In genomic region chr15:28746603-28747002, GRCm38 (mm10) we compare ENCODE assay signal across 24 mouse cellular contexts.
DNase-seq lines count a peak whose midpoint lies in the region; ATAC-seq and TF ChIP-seq lines count a peak whose summit lies in the region.
"Had no signal": no experiment of that assay in that cellular context is flagged by ENCODE, and none has a peak within 500 bp of the region (broad histone marks: within the 10 kb centered on the region; RNA-seq: fewer than 3 reads in every experiment).

No protein-coding gene starts in this region.

- no peaks in the 10 kb centered on the region for H3K79me2 ChIP-seq in MEL (ENCODE audit: control insufficient read depth, insufficient read depth, low read length, poor library complexity)

- TF ChIP-seq EP300 in MEL (IDR thresholded peaks at IDR 0.05; ENCODE audit: low read depth in 1 of 2, low read length in 2 of 2), result peak in 1 of 2 experiments; percentile 48; a peak in 1 of 4 replicates

- no peak for DNase-seq in forebrain, embryonic 11.5 days (ENCODE audit: low spot score)
- DNase-seq in neural tube, embryonic 11.5 days (ENCODE audit: low spot score), result no peak
- DNase-seq in MEL (ENCODE audit: low read depth, low spot score), result peak; percentile 16
- DNase-seq in embryo, embryonic 10 days (ENCODE audit: low spot score), result no peak
- DNase-seq: adrenal gland, adult 2 months; adrenal gland, postnatal 14 days; B cell, adult 2 months; cerebellum, adult 11-12 months; cerebellum, adult 8-10 months; cerebellum, postnatal 10 days; cerebellum, postnatal 36 days; forebrain, postnatal 0 days; gastrocnemius, adult 2 months; gastrocnemius, postnatal 14 days; heart, adult 11 months had no signal

- H3K9ac ChIP-seq in forebrain, embryonic 13.5 days, result no peak overlapping the region
- no peak overlapping the region for H3K9ac ChIP-seq in forebrain, embryonic 11.5 days (ENCODE audit: low read length)
- no peak overlapping the region for H3K9ac ChIP-seq in neural tube, embryonic 11.5 days (ENCODE audit: low read length)
- no peak overlapping the region for H3K9ac ChIP-seq in neural tube, embryonic 15.5 days (replicated peaks)
- no peak overlapping the region for H3K9ac ChIP-seq in MEL (ENCODE audit: control insufficient read depth, low read depth, low read length, poor library complexity, severe bottlenecking)
- no peak overlapping the region for H3K9ac ChIP-seq in neural tube, embryonic 13.5 days
- H3K9ac ChIP-seq: forebrain, postnatal 0 days; intestine, embryonic 15.5 days had no signal

- no peaks in the 10 kb centered on the region for H3K9me3 ChIP-seq in forebrain, embryonic 13.5 days (replicated peaks)
- H3K9me3 ChIP-seq in forebrain, embryonic 11.5 days (ENCODE audit: control insufficient read depth, low read length), result no peaks in the 10 kb centered on the region
- no peaks in the 10 kb centered on the region for H3K9me3 ChIP-seq in neural tube, embryonic 11.5 days (ENCODE audit: control insufficient read depth, low read length)
- H3K9me3 ChIP-seq in neural tube, embryonic 15.5 days (replicated peaks), result no peaks in the 10 kb centered on the region
- H3K9me3 ChIP-seq in MEL (replicated peaks; ENCODE audit: insufficient read depth, low read length), result no peaks in the 10 kb centered on the region
- no peaks in the 10 kb centered on the region for H3K9me3 ChIP-seq in neural tube, embryonic 13.5 days
- H3K9me3 ChIP-seq: G1E; intestine, embryonic 15.5 days had no signal

- no peak overlapping the region for H3K4me3 ChIP-seq in forebrain, embryonic 13.5 days
- H3K4me3 ChIP-seq in forebrain, embryonic 11.5 days (ENCODE audit: low read depth, low read length), result no peak overlapping the region
- H3K4me3 ChIP-seq in neural tube, embryonic 11.5 days (ENCODE audit: low read depth, low read length), result no peak overlapping the region
- H3K4me3 ChIP-seq in neural tube, embryonic 15.5 days (replicated peaks), result no peak overlapping the region
- no peak overlapping the region for H3K4me3 ChIP-seq in MEL (ENCODE audit: control insufficient read depth in 1 of 2, insufficient read depth in 1 of 2, low read depth in 2 of 2, low read length in 2 of 2)
- no peak overlapping the region for H3K4me3 ChIP-seq in neural tube, embryonic 13.5 days
- H3K4me3 ChIP-seq: gastrocnemius, adult 2 months; intestine, embryonic 15.5 days had no signal

- no peaks in the 10 kb centered on the region for H3K4me1 ChIP-seq in forebrain, embryonic 13.5 days
- no peaks in the 10 kb centered on the region for H3K4me1 ChIP-seq in forebrain, embryonic 11.5 days (replicated peaks; ENCODE audit: control insufficient read depth, insufficient read depth, low read length)
- no peaks in the 10 kb centered on the region for H3K4me1 ChIP-seq in neural tube, embryonic 11.5 days (ENCODE audit: control insufficient read depth, insufficient read depth, low read length)
- no peaks in the 10 kb centered on the region for H3K4me1 ChIP-seq in neural tube, embryonic 15.5 days
- peaks cover 3 to 9% of the 10 kb centered on the region in 2 experiments; a peak in 3 of 4 replicates for H3K4me1 ChIP-seq in MEL (ENCODE audit: control insufficient read depth in 1 of 2, insufficient read depth in 2 of 2, low read length in 2 of 2)
- no peaks in the 10 kb centered on the region for H3K4me1 ChIP-seq in neural tube, embryonic 13.5 days (replicated peaks)
- H3K4me1 ChIP-seq: intestine, embryonic 15.5 days had no signal

- no peak for TF ChIP-seq CTCF in MEL (IDR thresholded peaks at IDR 0.05 in 2 of 3, conservative IDR thresholded peaks at IDR 0.05 in 1 of 3; ENCODE audit: control insufficient read depth in 1 of 3, insufficient read depth in 1 of 3, low read depth in 2 of 3, low read length in 3 of 3, poor library complexity in 1 of 3, severe bottlenecking in 1 of 3)

- peak; percentile 36; the same call in 1 of the 2 replicates for ATAC-seq in forebrain, embryonic 13.5 days
- ATAC-seq in forebrain, embryonic 11.5 days (replicated peaks; ENCODE audit: low FRiP score), result no peak
- ATAC-seq in neural tube, embryonic 11.5 days (ENCODE audit: insufficient read depth, low FRiP score, low TSS enrichment), result peak; percentile 48; the same call in 1 of the 2 replicates
- no peak for ATAC-seq in neural tube, embryonic 15.5 days (ENCODE audit: low FRiP score)
- peak; percentile 43; the same call in 1 of the 2 replicates for ATAC-seq in neural tube, embryonic 13.5 days (ENCODE audit: low read depth)
- ATAC-seq: forebrain, embryonic 14.5 days; forebrain, postnatal 0 days; hindbrain, embryonic 16.5 days; intestine, embryonic 15.5 days had no signal

- H3K27ac ChIP-seq in forebrain, embryonic 13.5 days, result no peak overlapping the region
- no peak overlapping the region for H3K27ac ChIP-seq in forebrain, embryonic 11.5 days (ENCODE audit: low read depth, low read length)
- no peak overlapping the region for H3K27ac ChIP-seq in neural tube, embryonic 11.5 days (ENCODE audit: low read depth, low read length)
- no peak overlapping the region for H3K27ac ChIP-seq in neural tube, embryonic 15.5 days (replicated peaks)
- no peak overlapping the region for H3K27ac ChIP-seq in MEL (ENCODE audit: control insufficient read depth, low read depth, low read length)
- H3K27ac ChIP-seq in neural tube, embryonic 13.5 days (replicated peaks), result no peak overlapping the region
- H3K27ac ChIP-seq: gastrocnemius, adult 2 months; intestine, embryonic 15.5 days had no signal

- H3K36me3 ChIP-seq in forebrain, embryonic 13.5 days (ENCODE audit: poor library complexity, severe bottlenecking), result no peaks in the 10 kb centered on the region
- H3K36me3 ChIP-seq in forebrain, embryonic 11.5 days (ENCODE audit: control insufficient read depth, insufficient read depth, low read length), result no peaks in the 10 kb centered on the region
- H3K36me3 ChIP-seq in neural tube, embryonic 11.5 days (ENCODE audit: control insufficient read depth, insufficient read depth, low read length), result no peaks in the 10 kb centered on the region
- H3K36me3 ChIP-seq in neural tube, embryonic 15.5 days, result no peaks in the 10 kb centered on the region
- peaks cover 0 to 16% of the 10 kb centered on the region in 2 experiments; a peak in 2 of 4 replicates for H3K36me3 ChIP-seq in MEL (ENCODE audit: control insufficient read depth in 1 of 2, insufficient read depth in 2 of 2, low read length in 2 of 2)
- H3K36me3 ChIP-seq in neural tube, embryonic 13.5 days, result no peaks in the 10 kb centered on the region
- H3K36me3 ChIP-seq: G1E; intestine, embryonic 15.5 days had no signal

- H3K4me2 ChIP-seq in forebrain, embryonic 13.5 days, result no peak overlapping the region
- H3K4me2 ChIP-seq in forebrain, embryonic 11.5 days (ENCODE audit: low read depth, low read length, severe bottlenecking), result no peak overlapping the region
- no peak overlapping the region for H3K4me2 ChIP-seq in neural tube, embryonic 11.5 days (ENCODE audit: low read depth)
- no peak overlapping the region for H3K4me2 ChIP-seq in neural tube, embryonic 15.5 days
- no peak overlapping the region for H3K4me2 ChIP-seq in neural tube, embryonic 13.5 days
- H3K4me2 ChIP-seq: heart, embryonic 11.5 days; intestine, embryonic 15.5 days had no signal

- TF ChIP-seq RAD21 in MEL (IDR thresholded peaks at IDR 0.05; ENCODE audit: low read depth, low read length), result no peak

- H3K27me3 ChIP-seq in forebrain, embryonic 13.5 days, result no peaks in the 10 kb centered on the region
- no peaks in the 10 kb centered on the region for H3K27me3 ChIP-seq in forebrain, embryonic 11.5 days (ENCODE audit: control insufficient read depth, insufficient read depth, low read length)
- no peaks in the 10 kb centered on the region for H3K27me3 ChIP-seq in neural tube, embryonic 11.5 days (ENCODE audit: control insufficient read depth, insufficient read depth, low read length)
- no peaks in the 10 kb centered on the region for H3K27me3 ChIP-seq in neural tube, embryonic 15.5 days (replicated peaks)
- H3K27me3 ChIP-seq in MEL (ENCODE audit: control insufficient read depth in 1 of 2, insufficient read depth in 2 of 2, low read length in 2 of 2), result no peaks in the 10 kb centered on the region
- no peaks in the 10 kb centered on the region for H3K27me3 ChIP-seq in neural tube, embryonic 13.5 days
- H3K27me3 ChIP-seq: CH12.LX; intestine, embryonic 15.5 days had no signal

- 57% methylated on average over 2 of the region's 2 CpGs for WGBS in forebrain, embryonic 13.5 days
- 80% methylated on average over 2 of the region's 2 CpGs for WGBS in forebrain, embryonic 11.5 days
- WGBS in neural tube, embryonic 11.5 days, result 65% methylated on average over 2 of the region's 2 CpGs
- WGBS in neural tube, embryonic 15.5 days, result 28% methylated on average over 2 of the region's 2 CpGs
- 28% methylated on average over 2 of the region's 2 CpGs for WGBS in neural tube, embryonic 13.5 days

- no peak for TF ChIP-seq POLR2A in MEL (IDR thresholded peaks at IDR 0.05; ENCODE audit: control insufficient read depth in 1 of 2, insufficient read depth in 1 of 2, low read depth in 1 of 2, low read length in 2 of 2, poor library complexity in 1 of 2)

TF ChIP-seq in MEL, 35 proteins besides CTCF, POLR2A, EP300 and RAD21:
- TF ChIP-seq ETS1 (IDR thresholded peaks at IDR 0.05; ENCODE audit: low read depth, low read length), result 0 out of 2 replicates have a peak, but pooled peaks have one; percentile 28
- TF ChIP-seq SMC3 (IDR thresholded peaks at IDR 0.05; ENCODE audit: low read depth, low read length), result no peak
- peak; percentile 35; the same call in 1 of the 2 replicates for TF ChIP-seq GATA1 (IDR thresholded peaks at IDR 0.05; ENCODE audit: low read depth, low read length)
- TF ChIP-seq SIN3A (IDR thresholded peaks at IDR 0.05; ENCODE audit: low read length), result 0 out of 2 replicates have a peak, but pooled peaks have one; percentile 32

Comparison
In these comparisons a context has a peak if more than half of its experiments do, and no peak if none do; other contexts are left out.
1. ATAC-seq: peak in forebrain, embryonic 13.5 days (single experiment), neural tube, embryonic 11.5 days (single experiment) and neural tube, embryonic 13.5 days (single experiment); none in forebrain, embryonic 11.5 days (single experiment) and neural tube, embryonic 15.5 days (single experiment).